Mouse (Mus musculus) erythroblast, embryonic 14.5 days (primary cell): ENCODE measurements around the gene Col15a1.

ENCODE experiments used
- GATA1 ChIP-seq: IDR thresholded peaks from 2 replicates; pipeline ENCODE4 v1.6.1; 2012; ENCODE audit warnings: low read length, inconsistent platforms, mixed read lengths
- TAL1 ChIP-seq: IDR thresholded peaks from 3 replicates; pipeline ENCODE4 v1.6.1; 2012; ENCODE audit warnings: low read length, inconsistent platforms, mixed read lengths

DNA sequence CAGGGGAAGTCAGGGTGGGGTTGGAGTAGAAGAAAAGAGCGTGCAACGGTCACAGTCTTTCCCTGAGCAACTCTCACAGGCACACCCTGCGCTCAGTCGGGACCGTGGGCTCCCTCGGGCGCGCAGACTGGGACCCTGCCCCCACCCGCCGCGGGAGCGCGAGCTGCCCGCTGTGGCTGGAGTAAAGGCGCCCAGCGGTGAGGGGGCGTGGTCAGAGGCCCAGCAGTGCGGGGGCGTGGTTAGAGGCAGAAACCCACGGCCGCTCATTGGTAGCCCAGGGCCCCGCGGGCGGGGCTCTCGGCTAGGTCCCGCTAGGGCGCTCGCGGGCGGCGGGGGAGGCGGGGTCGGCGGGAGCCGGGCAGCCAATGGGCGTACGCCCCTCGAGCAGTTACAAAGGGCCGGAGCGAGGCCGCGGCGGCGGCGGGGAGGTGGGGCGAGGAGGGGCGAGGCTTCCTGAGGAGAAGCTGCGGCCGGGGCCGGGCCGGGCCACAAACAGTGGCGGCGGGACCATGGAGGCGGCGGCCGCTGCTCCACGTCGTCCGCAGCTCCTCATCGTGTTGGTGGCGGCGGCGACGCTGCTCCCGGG lies 144.9 kb downstream of the Col15a1 start, which contains the start of gene Tgfbr1:
- TF ChIP-seq GATA1 (no peak), TAL1 (no peak)
